Mouse (Mus musculus): Measurements from ENCODE around the gene Rsc1a1.

GRCm38 (mm10) chr4:141725277-141725676, 39.9 kb upstream of the Rsc1a1 start:
- no peak for TF ChIP-seq MXI1 (IDR thresholded peaks at IDR 0.05; ENCODE audit: low read depth, low read length)
- TF ChIP-seq EP300 (IDR thresholded peaks at IDR 0.05; ENCODE audit: low read depth in 1 of 2, low read length in 2 of 2) = no peak
- TF ChIP-seq POLR2AphosphoS2 (IDR thresholded peaks at IDR 0.05; ENCODE audit: low read length) = no peak
- no peak for TF ChIP-seq TAL1 (IDR thresholded peaks at IDR 0.05; ENCODE audit: low read length)
- peak; percentile 56 for TF ChIP-seq GATA1 (IDR thresholded peaks at IDR 0.05; ENCODE audit: low read depth, low read length)
- TF ChIP-seq USF1 (IDR thresholded peaks at IDR 0.05; ENCODE audit: low read depth, low read length) = no peak
